Mouse (Mus musculus) layer of hippocampus, adult 2 months (tissue): ENCODE results near the gene Pmf1. TPM values are rescaled to one million over a fixed set of nuclear protein-coding genes. Genes with fewer than 3 reads are reported as not detected.
A peak's percentile ranks its signal among the peaks of the same experiment; 100 is the strongest.
"Not testable (repeated sequence)": the region's sequence is repeated elsewhere in the genome, so short reads cannot be mapped to it uniquely, and the experiment has no call there.

ENCODE experiments used
- DNase-seq, 2 experiments: peaks; one replicate each; pipeline ENCODE4 v3.0.0; 2022; ENCODE audit warnings: low spot score in 2 of 2
- H3K27ac ChIP-seq: fragments of 200-600 bp; 2 replicates; pipeline ENCODE4 v1.8.1; 2022
- H3K4me3 ChIP-seq: fragments of 200-600 bp; 2 replicates; pipeline ENCODE4 v1.8.1; 2022; ENCODE audit warnings: mild to moderate bottlenecking
- CTCF ChIP-seq: fragments of 200-600 bp; conservative IDR thresholded peaks from 2 replicates; pipeline ENCODE4 v1.8.1; 2022; ENCODE audit warnings: antibody characterized with exemption, mild to moderate bottlenecking, moderate library complexity
- total RNA-seq, 2 experiments: library from RNA; stranded (reverse); gene quantifications; 2 replicates each; pipeline ENCODE4 v1.2.3; 2021

Pmf1 gene
- total RNA-seq, 2 experiments from 2014 or later, result 6.4 to 6.8 TPM

- TF ChIP-seq CTCF, result no peak
- H3K27ac ChIP-seq, result peak overlapping the region; percentile 46; the same call in 1 of the 2 replicates
- H3K4me3 ChIP-seq, result peak overlapping the region; percentile 45
- no peak for DNase-seq
Measured at GRCm38 (mm10) chr3:88449395-88450023, 39.4 kb upstream of the Pmf1 start.

- no peak for DNase-seq
- TF ChIP-seq CTCF, result no peak
- H3K27ac ChIP-seq, result no peak overlapping the region
- no peak overlapping the region for H3K4me3 ChIP-seq
Measured at GRCm38 (mm10) chr3:88448443-88448842, 38.3 kb upstream of the Pmf1 start.

GRCm38 (mm10) chr3:88447676-88448183 lies 37.6 kb upstream of the Pmf1 start:
- Histone ChIP-seq H3K27ac (no peak overlapping the region), H3K4me3 (no peak overlapping the region)
- DNase-seq, result no peak
- TF ChIP-seq CTCF, result no peak

GRCm38 (mm10) chr3:88446471-88447123 lies 36.5 kb upstream of the Pmf1 start:
- Histone ChIP-seq H3K4me3 (no peak overlapping the region), H3K27ac (no peak overlapping the region)
- TF ChIP-seq CTCF, result no peak
- DNase-seq, result no peak

- H3K27ac ChIP-seq, result no peak overlapping the region
- no peak for TF ChIP-seq CTCF
- no peak for DNase-seq
- no peak overlapping the region for H3K4me3 ChIP-seq
Measured at GRCm38 (mm10) chr3:88442888-88443287, 32.8 kb upstream of the Pmf1 start.

- Histone ChIP-seq H3K4me3 (no peak overlapping the region), H3K27ac (no peak overlapping the region)
- TF ChIP-seq CTCF, result no peak
- DNase-seq, result no peak
Measured at GRCm38 (mm10) chr3:88442488-88442887, 32.4 kb upstream of the Pmf1 start.

GRCm38 (mm10) chr3:88440500-88441381 lies 30.6 kb upstream of the Pmf1 start:
- DNase-seq, result peak in 1 of 2 experiments; percentile 47
- H3K27ac ChIP-seq, result 0 out of 2 replicates have a peak overlapping the region, but pooled peaks have one; percentile 36

DNA sequence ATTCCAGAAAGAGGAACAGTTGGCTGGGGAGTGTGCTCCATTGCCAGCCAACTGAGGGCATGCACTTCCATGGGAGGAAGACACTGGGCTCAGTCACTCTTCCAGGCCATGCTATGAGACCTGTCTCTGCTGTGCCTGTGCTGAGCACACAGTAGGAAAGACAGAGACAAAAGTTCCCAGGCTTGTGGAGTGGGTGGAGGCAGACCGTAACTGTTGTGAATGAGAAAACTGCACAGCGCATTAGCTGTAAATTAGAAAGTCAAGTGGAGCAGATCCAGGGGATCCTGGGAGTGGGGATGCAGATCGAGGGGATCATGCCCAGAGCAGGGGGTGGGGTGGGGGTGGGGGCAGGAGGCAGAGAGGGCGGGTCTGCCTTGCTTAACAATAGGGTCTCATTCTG lies 29.5 kb upstream of the Pmf1 start:
- Histone ChIP-seq H3K4me3 (no peak overlapping the region), H3K27ac (no peak overlapping the region)
- no peak for DNase-seq
- no peak for TF ChIP-seq CTCF

More at GRCm38 (mm10) chr3:88440500-88441381, 30.6 kb upstream of the Pmf1 start:
- TF ChIP-seq CTCF, result peak; percentile 80
- H3K4me3 ChIP-seq, result no peak overlapping the region; the same call in 1 of the 2 replicates

DNA sequence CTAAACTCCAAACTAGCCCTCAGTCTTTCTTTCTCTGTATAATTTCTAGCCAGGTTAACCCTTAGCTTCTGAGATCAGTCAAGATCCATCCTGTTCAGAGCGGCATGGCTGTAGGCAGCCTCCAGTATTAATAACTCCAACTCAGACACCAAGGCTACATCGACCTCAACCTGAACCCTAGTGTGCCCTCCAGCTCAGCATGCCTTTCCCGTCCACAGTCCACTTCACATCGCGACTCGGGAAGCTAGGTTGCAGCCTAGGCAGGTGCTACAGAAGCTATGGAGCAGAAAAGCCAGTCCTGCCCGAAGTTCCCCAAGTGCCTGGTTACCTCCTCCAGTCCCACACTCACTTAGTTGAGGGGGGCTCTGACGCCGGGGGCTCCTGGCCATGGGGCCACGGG lies 27.3 kb upstream of the Pmf1 start:
- Histone ChIP-seq H3K27ac (peak overlapping the region; percentile 67), H3K4me3 (no peak overlapping the region)
- TF ChIP-seq CTCF, result no peak
- no peak for DNase-seq

GRCm38 (mm10) chr3:88436395-88437201 lies 26.5 kb upstream of the Pmf1 start:
- DNase-seq, result peak; percentile 34 to 61
- peak; percentile 83 for TF ChIP-seq CTCF
- peak overlapping the region; percentile 67 for H3K27ac ChIP-seq
- peak overlapping the region; percentile 37; the same call in 1 of the 2 replicates for H3K4me3 ChIP-seq

GRCm38 (mm10) chr3:88435515-88435914 lies 25.4 kb upstream of the Pmf1 start:
- TF ChIP-seq CTCF, result no peak; the same call in 1 of the 2 replicates
- DNase-seq, result peak; percentile 81 to 87

DNA sequence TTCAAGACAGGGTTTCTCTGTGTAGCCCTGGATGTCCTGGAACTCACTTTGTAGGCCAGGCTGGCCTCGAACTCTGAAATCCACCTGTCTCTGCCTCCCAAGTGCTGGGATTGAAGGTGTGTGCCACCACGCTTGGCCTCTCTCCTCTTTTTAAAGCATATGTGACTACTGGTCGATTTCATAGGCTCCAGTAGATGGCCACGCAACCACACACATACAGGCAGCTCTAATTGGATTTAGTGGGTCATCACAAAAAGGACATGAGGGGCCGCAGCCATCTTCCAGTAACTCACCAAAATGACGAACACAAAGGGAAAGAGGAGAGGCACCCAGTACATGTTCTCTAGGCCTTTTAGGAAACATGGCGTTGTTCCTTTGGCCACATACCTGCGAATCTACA lies 18.5 kb upstream of the Pmf1 start:
- TF ChIP-seq CTCF, result peak; percentile 34
- H3K27ac ChIP-seq, DNase-seq, H3K4me3 ChIP-seq: not testable (repeated sequence)

More at GRCm38 (mm10) chr3:88435515-88435914, 25.4 kb upstream of the Pmf1 start:
- Histone ChIP-seq H3K4me3 (no peak overlapping the region), H3K27ac (peak overlapping the region; percentile 67)
